Mouse (Mus musculus) gastrocnemius, adult 18-20 months (tissue): ENCODE results near the gene Pxn. TPM values are rescaled to one million over a fixed set of nuclear protein-coding genes. Genes with fewer than 3 reads are reported as not detected.

ENCODE experiments used
- DNase-seq: peaks from one replicate; pipeline ENCODE4 v3.0.0; 2021; ENCODE audit warnings: low spot score
- total RNA-seq, 2 experiments: library from RNA; stranded (reverse); gene quantifications; 2 replicates each; pipeline ENCODE4 v1.2.3; 2021

Gene Pxn
- total RNA-seq, 2 experiments from 2014 or later, result 87.2 to 94.2 TPM

DNA sequence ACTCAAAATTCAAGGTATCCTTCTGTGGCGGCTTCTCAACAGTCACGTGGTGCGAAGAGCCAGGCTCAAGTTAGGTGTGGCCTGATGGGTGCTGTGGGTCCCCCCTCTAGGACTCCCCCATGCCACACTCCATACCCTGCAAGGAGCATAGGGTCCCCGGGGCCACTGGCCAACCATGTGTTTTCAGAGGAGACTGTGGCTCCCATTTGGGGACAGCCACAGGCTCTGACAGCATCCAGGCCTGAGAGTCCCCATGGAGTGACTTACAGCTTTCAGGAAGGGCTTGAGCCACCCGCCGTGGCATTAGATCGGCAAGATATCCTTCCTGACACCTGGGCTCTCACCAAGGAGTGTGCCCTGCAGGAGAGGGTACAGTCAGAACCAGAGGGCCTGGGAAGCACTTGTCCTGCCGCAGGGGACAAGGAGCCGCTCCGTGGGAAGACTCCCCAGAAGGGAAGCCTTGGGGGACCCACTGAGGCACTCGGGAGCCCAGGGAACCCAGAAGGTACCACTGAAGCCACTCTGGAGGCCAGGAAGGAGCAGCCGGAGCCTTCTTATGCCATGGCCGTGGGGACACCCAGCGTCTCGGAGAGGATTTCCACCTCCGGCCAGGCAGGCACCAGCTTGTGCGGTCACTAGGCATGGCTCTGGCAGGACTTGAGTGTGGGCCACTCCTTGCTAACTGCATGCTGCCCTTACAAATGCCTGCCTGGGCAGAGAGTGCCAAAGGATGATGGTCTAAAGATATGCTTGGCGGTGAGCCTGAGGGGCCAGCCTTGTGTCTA is 42.2 kb downstream of the Pxn start:
- DNase-seq, result no peak

DNA sequence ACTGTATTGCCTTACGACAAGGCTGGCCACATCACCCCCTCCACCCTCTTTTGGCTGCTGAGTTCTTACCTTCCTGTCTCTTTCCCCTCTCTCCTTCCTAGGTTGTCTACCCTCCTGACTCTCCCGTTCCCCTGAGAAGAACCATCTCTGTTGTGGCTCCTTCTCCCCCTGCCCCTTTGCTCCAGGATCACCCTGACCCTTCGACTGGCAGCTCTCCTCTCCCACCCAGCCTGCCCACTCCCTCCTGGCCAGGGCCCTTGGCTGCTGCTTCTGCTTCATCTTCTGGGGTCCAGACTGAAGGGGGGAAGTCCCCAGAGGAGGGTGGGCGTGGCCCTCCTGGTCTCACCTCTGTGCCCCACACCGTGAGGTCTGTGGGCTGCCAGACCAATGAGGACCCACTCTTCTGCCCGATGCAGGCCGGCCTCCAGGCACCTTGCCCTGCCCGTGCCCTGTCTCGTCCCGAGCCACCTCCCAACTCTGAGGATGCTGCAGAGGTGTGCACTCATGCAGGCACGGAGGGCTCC is 44.1 kb downstream of the Pxn start:
- DNase-seq, result no peak

DNA sequence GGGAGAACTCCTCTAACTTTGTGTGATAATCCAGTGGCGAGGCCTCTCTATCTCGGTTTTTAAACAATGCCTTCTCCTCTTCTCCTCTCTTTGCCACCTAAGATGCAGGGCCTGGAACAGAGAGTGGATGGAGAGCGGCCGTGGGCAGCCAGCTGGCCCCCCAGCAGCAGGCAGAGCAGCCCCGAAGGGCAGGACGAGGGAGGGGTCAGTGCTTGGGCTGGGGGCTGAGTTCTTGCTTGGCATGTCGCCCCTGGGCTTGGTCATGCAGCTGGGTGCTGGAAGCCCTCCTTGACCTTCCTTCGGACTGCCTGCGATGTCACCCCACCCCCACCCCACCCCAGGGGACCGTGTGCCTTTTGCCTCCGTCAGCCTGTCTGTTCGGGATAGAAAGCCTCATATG is 44.9 kb downstream of the Pxn start:
- DNase-seq, result no peak

GRCm38 (mm10) chr5:115551799-115552198 is 45.3 kb downstream of the Pxn start:
- DNase-seq, result no peak

- no peak for DNase-seq
Observed at GRCm38 (mm10) chr5:115553801-115554420, 47.4 kb downstream of the Pxn start.

DNA sequence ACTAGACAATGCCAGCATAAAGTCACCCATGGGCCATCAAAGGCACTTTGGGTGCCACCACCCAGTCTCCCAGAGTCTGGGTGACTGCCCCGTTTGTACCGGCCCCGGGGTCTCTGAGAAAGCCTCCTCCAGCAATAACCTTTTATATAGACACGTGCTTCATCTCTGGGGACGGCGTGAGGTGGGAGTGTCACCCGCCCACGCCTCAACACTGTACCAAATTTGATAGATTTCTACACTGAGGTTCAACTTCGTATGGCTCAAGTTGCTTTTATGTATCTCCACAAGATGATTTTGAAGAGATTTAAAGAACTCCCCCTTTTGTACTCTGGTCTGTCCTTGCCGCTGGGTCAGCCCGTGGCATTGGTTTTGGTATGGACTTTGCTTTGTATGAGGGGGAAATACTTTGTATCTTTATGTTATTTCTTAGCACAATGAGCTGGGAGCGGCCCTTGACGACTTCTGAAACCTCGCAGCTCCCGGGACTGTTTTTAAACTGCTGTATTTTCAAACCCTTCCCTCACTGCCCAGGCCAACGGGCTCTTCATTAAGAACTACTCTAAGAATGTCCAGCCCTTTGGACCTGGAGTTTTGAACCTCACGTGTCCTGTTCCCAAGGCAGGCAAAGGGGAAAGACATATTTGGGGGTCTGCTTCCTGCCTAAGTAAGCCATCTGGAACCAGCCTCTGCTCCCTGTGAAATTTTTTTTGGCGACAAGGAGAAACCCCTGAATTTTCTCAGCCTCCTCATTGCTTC is 48.2 kb downstream of the Pxn start:
- DNase-seq, result no peak

DNA sequence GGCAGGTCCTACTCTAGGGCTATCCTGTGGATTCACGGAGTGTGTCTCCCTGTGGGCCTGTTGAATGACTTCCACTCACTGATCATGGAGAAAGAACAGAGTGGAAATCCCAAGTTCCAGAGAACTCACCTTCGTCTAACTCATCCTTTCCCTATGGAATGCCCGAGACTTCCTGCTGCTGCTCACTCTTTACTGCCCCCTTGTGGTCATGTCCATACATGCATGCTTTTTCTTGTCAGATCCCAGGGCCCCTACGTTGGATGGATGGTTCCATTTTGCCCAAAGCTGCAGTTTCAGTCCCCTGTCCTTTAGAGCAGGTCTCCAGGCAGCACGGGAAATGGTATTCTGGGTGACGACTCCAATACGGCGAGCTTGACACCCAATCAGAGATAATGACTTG is 49.7 kb downstream of the Pxn start:
- DNase-seq, result peak; percentile 80

DNA sequence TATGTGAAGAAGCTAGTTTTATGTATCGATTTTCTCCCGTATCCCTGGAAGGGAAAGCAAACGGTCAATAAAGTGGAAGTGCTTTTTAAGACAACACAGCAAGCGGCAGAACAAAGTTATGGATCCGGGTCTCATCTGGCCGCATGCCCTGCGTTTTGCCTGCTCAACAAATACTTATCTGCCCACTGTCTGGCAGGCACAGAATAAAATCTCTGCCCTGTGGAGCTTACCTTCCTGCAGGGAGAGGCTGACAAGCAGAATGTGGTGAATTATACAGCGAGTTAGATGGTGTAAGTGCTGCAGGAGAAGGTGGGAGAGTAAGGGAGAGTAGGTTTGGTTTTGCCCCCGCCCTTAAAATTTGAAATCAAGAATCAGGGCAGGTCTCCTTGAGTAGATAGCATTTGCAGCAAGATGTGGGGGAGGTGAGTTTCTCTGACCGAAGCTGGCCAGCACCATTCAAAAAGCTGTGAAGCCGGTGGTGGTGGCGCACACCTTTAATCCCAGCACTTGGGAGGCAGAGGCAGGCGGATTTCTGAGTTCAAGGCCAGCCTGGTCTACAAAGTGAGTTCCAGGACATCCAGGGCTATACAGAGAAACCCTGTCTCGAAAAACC is 51.8 kb downstream of the Pxn start:
- DNase-seq, result no peak

- DNase-seq, result peak; percentile 100
Observed at GRCm38 (mm10) chr5:115559237-115560101, 53.0 kb downstream of the Pxn start, which contains the start of gene Rplp0. TSS of gene Rplp0 (plus strand) at chr5:115559467.

DNA sequence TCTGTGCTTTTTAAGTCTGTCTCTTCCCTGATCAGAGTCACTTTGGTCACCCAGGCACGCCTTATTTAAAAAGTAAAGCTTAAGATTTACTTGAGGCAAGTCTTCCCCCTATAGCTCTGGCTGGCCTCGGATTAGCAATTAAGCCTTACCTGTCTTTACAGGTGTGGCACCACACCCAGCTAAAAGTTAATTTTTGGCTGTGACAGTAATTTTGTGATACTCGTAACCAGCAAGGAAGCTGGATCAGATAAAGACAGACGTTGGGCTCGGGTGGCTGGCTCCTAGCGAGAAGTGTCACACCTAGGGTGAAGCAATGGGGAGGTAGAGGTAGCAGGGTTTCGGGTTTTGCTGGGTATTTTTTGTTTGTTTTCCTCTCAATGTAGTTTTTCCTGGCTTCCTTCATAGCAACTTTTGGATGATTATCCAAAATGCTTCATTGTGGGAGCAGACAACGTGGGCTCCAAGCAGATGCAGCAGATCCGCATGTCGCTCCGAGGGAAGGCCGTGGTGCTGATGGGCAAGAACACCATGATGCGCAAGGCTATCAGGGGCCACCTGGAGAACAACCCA is 53.9 kb downstream of the Pxn start:
- no peak for DNase-seq

DNA sequence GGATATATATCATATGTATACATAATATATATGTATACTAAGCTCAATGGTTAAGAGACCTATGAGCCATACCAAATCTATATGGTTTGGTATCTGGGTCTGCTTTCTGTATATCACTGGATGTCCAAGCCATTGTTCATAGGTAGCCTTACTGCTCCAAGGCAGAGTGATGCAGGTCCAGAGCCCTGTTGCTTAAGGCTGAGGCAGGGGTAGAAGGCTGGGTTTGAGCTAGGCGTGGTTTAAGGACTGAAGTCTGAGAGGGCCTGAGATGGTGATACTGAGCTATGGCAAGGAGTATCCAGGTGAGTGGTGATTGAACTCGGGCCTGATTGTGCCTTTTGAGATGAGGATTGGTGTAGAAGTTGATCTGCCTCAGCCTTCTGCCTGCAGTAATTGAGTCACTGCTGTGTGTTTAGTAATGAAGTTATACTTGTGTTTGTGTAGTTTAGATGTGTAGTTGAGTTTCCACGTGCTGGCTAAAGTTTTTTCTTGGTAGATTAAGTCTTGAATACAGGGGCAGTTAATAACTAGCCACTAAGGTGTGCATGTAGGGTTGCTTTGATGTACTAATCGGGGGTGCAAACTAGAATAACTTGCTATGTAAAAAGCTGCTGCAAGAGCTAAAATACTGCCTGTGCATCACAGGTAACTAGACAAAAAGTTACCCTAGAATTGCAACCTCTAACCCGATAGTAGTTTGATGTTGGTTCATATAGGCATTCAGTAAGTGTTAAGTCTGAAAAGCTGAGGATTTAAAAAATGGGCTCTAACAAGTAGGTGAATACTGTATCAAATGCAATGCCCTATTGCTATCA is 57.5 kb downstream of the Pxn start:
- no peak for DNase-seq

- DNase-seq, result peak; percentile 68
Observed at GRCm38 (mm10) chr5:115564737-115565393, 58.4 kb downstream of the Pxn start, which contains the start of gene Gcn1l1. TSS of gene Gcn1l1 (plus strand) at chr5:115565254.

- DNase-seq, result no peak
Observed at GRCm38 (mm10) chr5:115565403-115565802, 58.9 kb downstream of the Pxn start.

DNA sequence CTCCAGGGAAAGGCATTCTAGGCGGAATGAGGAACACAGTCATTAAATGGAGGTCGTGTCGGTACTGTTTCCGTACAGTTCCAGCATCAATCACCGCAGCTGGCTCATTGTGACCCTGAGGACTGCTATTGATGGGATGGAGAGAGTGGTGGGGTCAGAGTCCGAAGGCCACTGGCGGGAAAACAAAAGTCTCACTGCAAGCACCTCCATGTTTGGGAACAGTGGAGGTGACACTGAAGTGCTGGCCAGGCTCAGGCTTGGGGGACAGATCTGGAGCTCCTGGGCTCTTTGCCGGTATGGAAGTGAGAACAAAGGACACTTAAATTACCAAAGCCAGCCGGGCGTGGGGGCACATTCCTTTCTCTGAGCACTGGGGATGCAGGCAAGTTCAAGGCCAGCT is 62.2 kb downstream of the Pxn start:
- no peak for DNase-seq

DNA sequence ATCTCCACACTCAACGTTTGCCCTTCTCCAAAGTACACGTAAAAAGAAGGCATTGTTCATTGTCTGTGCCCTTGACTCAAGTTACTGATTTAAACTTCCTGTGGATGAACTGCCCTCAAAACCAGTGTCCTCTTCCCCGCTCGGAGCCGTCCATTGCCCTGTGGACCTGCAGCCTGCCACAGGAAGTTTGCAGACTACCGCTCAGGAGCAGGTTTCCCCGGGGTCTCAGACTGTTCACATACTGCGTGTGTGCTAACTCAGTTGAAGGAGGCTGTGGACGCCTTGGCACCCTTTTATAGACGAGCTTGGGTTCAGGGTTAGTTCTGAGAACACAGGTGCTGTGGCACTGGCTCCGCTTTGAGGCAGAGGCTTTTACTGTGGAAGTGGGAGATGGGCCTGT is 62.8 kb downstream of the Pxn start:
- DNase-seq, result no peak

DNA sequence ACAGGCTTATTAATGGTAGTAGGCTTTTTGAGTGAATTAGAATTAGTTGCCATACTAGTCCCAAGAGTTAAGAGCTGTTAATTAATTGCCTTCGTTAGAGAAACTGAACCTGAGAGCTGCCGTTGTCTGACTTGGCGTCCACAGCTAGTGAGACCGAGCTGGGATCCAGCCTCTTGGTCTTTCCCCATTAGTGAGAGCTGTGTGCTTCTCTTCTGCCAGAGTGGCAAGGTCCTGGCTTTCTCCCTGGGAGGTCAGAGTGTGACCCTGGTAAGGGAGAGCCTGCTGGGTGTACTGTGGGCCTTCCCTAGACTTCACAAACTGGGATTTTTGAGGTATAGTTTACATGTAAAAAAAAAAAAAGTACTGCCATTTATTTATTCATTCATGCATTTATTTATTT is 63.2 kb downstream of the Pxn start:
- DNase-seq, result no peak

DNA sequence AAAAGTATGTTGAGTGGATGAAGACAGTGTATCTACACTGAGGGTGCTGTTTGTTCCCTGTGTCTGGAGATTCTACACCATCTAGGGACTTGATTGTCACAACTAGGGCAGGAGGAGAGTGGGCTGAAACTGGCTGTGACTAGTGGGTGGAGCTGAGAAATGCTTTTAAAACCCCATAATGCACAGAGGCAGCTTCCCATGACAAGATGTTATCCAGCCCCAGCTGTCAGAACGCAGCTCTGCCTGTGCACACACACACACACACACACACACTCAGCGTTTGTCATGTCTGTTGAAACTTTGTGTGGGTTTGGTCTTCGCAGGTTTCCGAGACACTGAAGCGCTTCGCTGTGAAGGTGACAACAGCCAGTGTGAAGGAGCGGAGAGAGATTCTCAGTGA is 64.6 kb downstream of the Pxn start:
- DNase-seq, result no peak

DNA sequence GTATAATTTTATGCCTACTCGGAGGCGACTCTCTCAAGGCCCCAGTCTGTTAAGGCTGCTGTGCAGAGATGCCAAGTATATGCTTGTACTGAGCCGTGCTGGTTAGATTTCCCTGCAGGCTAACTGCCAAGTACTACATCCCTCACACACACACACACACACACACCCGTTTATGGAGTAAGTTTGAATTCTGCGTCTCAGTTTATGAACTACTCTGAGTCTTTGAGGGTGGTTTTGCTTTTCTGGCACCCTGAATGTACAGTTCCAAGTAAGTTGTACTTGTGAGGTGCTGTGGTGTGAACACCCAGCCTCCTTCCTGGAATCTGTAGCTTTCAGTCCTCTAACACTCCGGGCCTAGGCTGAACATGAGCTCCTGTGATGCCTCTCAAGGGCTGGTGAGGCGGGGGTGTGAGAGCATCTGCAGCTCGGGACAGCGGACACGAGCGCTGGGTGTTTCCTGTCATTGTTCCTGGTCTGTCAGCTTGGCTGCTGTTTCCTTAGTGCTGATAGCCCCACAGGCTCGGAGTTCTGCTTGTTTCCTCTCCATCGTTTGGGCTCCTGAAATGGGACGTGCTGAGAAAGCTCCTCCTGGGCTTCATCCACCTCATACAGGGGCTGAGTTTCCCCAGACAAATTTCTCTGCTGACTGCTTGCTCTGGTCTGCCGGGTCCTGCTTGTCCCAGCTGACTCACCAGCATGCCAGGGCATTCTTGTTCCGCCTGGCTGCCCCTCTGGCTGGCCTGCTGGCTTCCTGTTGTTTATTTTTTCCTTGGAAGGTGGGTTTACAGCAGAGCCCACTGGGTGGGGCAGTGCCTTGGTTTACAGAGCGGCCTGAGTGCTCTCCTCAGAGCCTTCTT is 66.4 kb downstream of the Pxn start:
- DNase-seq, result no peak
